Mouse (Mus musculus) c-Kit-positive CD71-positive TER-119-negative erythroid progenitor cells, embryonic 14.5 days (primary cell): ENCODE data around the gene Slc25a35.
A peak's percentile ranks its signal among the peaks of the same experiment; 100 is the strongest.
"Not testable (repeated sequence)": the region's sequence is repeated elsewhere in the genome, so short reads cannot be mapped to it uniquely, and the experiment has no call there.

Experiments used
- DNase-seq: peaks from one replicate; pipeline ENCODE4 v3.0.0-alpha.2; 2013; ENCODE audit warnings: low read depth

The Slc25a35 gene

GRCm38 (mm10) chr11:68967337-68968282, at the start of gene Slc25a35:
Gene Slc25a35, plus strand, starts transcription at chr11:68968131.
- DNase-seq: peak; percentile 88

- DNase-seq: no peak
These were observed 44.7 kb upstream of the Slc25a35 start for GRCm38 (mm10) chr11:68923191-68923590.

- DNase-seq: no peak
These were observed 43.2 kb upstream of the Slc25a35 start for GRCm38 (mm10) chr11:68924749-68925148.

GRCm38 (mm10) chr11:68926981-68927380, 41.0 kb upstream of the Slc25a35 start, which contains the start of gene Odf4:
Gene Odf4, minus strand, starts transcription at chr11:68927081.
- DNase-seq: no peak

GRCm38 (mm10) chr11:68929947-68930346, 38.0 kb upstream of the Slc25a35 start:
- DNase-seq: no peak

GRCm38 (mm10) chr11:68933885-68934507, 33.9 kb upstream of the Slc25a35 start:
- DNase-seq: no peak

- DNase-seq: not testable (repeated sequence)
These were observed 31.0 kb upstream of the Slc25a35 start for GRCm38 (mm10) chr11:68936951-68937350.

- DNase-seq: peak; percentile 89
These were observed 28.3 kb upstream of the Slc25a35 start for GRCm38 (mm10) chr11:68939451-68940304.

- no peak for DNase-seq
These were observed 27.4 kb upstream of the Slc25a35 start for GRCm38 (mm10) chr11:68940516-68940915.

- DNase-seq: no peak
These were observed 25.2 kb upstream of the Slc25a35 start for GRCm38 (mm10) chr11:68942731-68943130.

GRCm38 (mm10) chr11:68945245-68945644, 22.7 kb upstream of the Slc25a35 start:
- DNase-seq: no peak

GRCm38 (mm10) chr11:68946001-68946400, 21.9 kb upstream of the Slc25a35 start:
- no peak for DNase-seq

GRCm38 (mm10) chr11:68946806-68947440, 21.0 kb upstream of the Slc25a35 start:
- no peak for DNase-seq

GRCm38 (mm10) chr11:68947542-68947993, 20.4 kb upstream of the Slc25a35 start:
- DNase-seq: no peak

GRCm38 (mm10) chr11:68953903-68954302, 14.0 kb upstream of the Slc25a35 start:
- no peak for DNase-seq

GRCm38 (mm10) chr11:68954408-68954807, 13.5 kb upstream of the Slc25a35 start:
- no peak for DNase-seq

GRCm38 (mm10) chr11:68955473-68955872, 12.5 kb upstream of the Slc25a35 start:
- DNase-seq: no peak

- DNase-seq: no peak
These were observed 11.8 kb upstream of the Slc25a35 start for GRCm38 (mm10) chr11:68956107-68956506.

- no peak for DNase-seq
These were observed 11.2 kb upstream of the Slc25a35 start for GRCm38 (mm10) chr11:68956697-68957096.

- no peak for DNase-seq
These were observed 10.6 kb upstream of the Slc25a35 start, which contains the start of gene Arhgef15 for GRCm38 (mm10) chr11:68957308-68957707. Gene Arhgef15, minus strand, starts transcription at chr11:68957480.

- no peak for DNase-seq
These were observed 10.0 kb upstream of the Slc25a35 start for GRCm38 (mm10) chr11:68957971-68958370.
